Mouse (Mus musculus) hindbrain, embryonic 12.5 days (tissue): ENCODE measurements around the gene Art3. TPM values are rescaled to one million over a fixed set of nuclear protein-coding genes. Genes with fewer than 3 reads are reported as not detected.

Source experiments
- ATAC-seq: fragments of 200-750 bp; cut with Nextera tagmentation; 2 replicates; pipeline ENCODE4 v1.8.0; 2017; ENCODE audit warnings: moderate TSS enrichment; ENCODE audit not compliant: low FRiP score
- H3K27ac ChIP-seq: fragments of 300-500 bp; sonication (generic); 2 replicates; pipeline ENCODE4 v1.5.1; 2016; ENCODE audit warnings: mild to moderate bottlenecking
- H3K27me3 ChIP-seq: fragments of 300-500 bp; sonication (generic); 2 replicates; pipeline ENCODE4 v1.6.1; 2016; ENCODE audit warnings: mild to moderate bottlenecking
- H3K36me3 ChIP-seq: fragments of 300-500 bp; sonication (generic); 2 replicates; pipeline ENCODE4 v1.6.1; 2016; ENCODE audit warnings: mild to moderate bottlenecking
- H3K4me1 ChIP-seq: fragments of 300-500 bp; sonication (generic); 2 replicates; pipeline ENCODE4 v1.6.1; 2016
- H3K4me2 ChIP-seq: fragments of 300-500 bp; sonication (generic); replicated peaks from 2 replicates; pipeline ENCODE4 v1.6.1; 2016; ENCODE audit warnings: mild to moderate bottlenecking
- H3K4me3 ChIP-seq: fragments of 300-500 bp; sonication (generic); 2 replicates; pipeline ENCODE4 v1.5.1; 2016; ENCODE audit warnings: mild to moderate bottlenecking
- H3K9ac ChIP-seq: fragments of 300-500 bp; sonication (generic); 2 replicates; pipeline ENCODE4 v1.6.1; 2016; ENCODE audit warnings: mild to moderate bottlenecking, moderate library complexity
- H3K9me3 ChIP-seq: fragments of 300-500 bp; sonication (generic); replicated peaks from 2 replicates; pipeline ENCODE4 v1.6.1; 2016; ENCODE audit warnings: mild to moderate bottlenecking
- WGBS: fragments of 180-500 bp; shearing (Covaris S2); methylation state at CpG from one replicate; pipeline ENCODE4 v1.1.7; 2016; 5-methylcytosine and 5-hydroxymethylcytosine counted together
- polyA plus RNA-seq: library from polyadenylated mRNA; unstranded; fragments of >200 nt; fragmentation: Nextera tagmentation; extraction: Ambion mirVana; gene quantifications from 2 replicates; pipeline ENCODE4 v1.2.1, GENCODE M21; 2016

Gene Art3
- polyA plus RNA-seq, 1 experiment from 2014 or later: 5.0 TPM

- H3K9me3 ChIP-seq: no peaks in the 10 kb centered on the region
- WGBS: 52% methylated on average over 6 of the region's 6 CpGs
- peaks cover 12% of the 10 kb centered on the region for H3K27me3 ChIP-seq
- no peak overlapping the region for H3K4me2 ChIP-seq
- no peak overlapping the region for H3K4me3 ChIP-seq
- H3K36me3 ChIP-seq: no peaks in the 10 kb centered on the region
- H3K4me1 ChIP-seq: 0 out of 2 replicates have a peak, but pooled peaks cover 3% of the 10 kb centered on the region
- no peak for ATAC-seq
- no peak overlapping the region for H3K9ac ChIP-seq
- H3K27ac ChIP-seq: no peak overlapping the region
Observed at GRCm38 (mm10) chr5:92386643-92387042, 55.0 kb downstream of the Art3 start.

GRCm38 (mm10) chr5:92387433-92387832 lies 55.8 kb downstream of the Art3 start:
- Histone ChIP-seq H3K9ac (no peak overlapping the region), H3K27ac (no peak overlapping the region), H3K9me3 (no peaks in the 10 kb centered on the region), H3K4me3 (no peak overlapping the region), H3K4me1 (0 out of 2 replicates have a peak, but pooled peaks cover 3% of the 10 kb centered on the region), H3K27me3 (peaks cover 20% of the 10 kb centered on the region), H3K4me2 (no peak overlapping the region), H3K36me3 (no peaks in the 10 kb centered on the region)
- 72% methylated on average over 11 of the region's 11 CpGs for WGBS
- ATAC-seq: no peak

- H3K27ac ChIP-seq: no peak overlapping the region
- WGBS: 70% methylated on average over 2 of the region's 2 CpGs
- no peak overlapping the region for H3K4me2 ChIP-seq
- peaks cover 37% of the 10 kb centered on the region for H3K27me3 ChIP-seq
- no peaks in the 10 kb centered on the region for H3K9me3 ChIP-seq
- H3K9ac ChIP-seq: no peak overlapping the region
- H3K4me1 ChIP-seq: no peaks in the 10 kb centered on the region
- H3K4me3 ChIP-seq: no peak overlapping the region
- no peaks in the 10 kb centered on the region for H3K36me3 ChIP-seq
- ATAC-seq: no peak
Observed at GRCm38 (mm10) chr5:92389977-92390376, 58.4 kb downstream of the Art3 start.

GRCm38 (mm10) chr5:92390615-92391014 lies 59.0 kb downstream of the Art3 start:
- Histone ChIP-seq H3K4me3 (no peak overlapping the region), H3K9me3 (no peaks in the 10 kb centered on the region), H3K27me3 (peaks cover 37% of the 10 kb centered on the region), H3K9ac (no peak overlapping the region), H3K4me1 (no peaks in the 10 kb centered on the region), H3K4me2 (no peak overlapping the region), H3K36me3 (no peaks in the 10 kb centered on the region), H3K27ac (no peak overlapping the region)
- no peak for ATAC-seq
- 78% methylated on average over 8 of the region's 8 CpGs for WGBS

- peak overlapping the region; percentile 39 for H3K4me2 ChIP-seq
- no peak overlapping the region for H3K9ac ChIP-seq
- 45% methylated on average over 18 of the region's 18 CpGs for WGBS
- H3K36me3 ChIP-seq: no peaks in the 10 kb centered on the region
- peak overlapping the region; percentile 7; the same call in 1 of the 2 replicates for H3K4me3 ChIP-seq
- peaks cover 37% of the 10 kb centered on the region for H3K27me3 ChIP-seq
- no peaks in the 10 kb centered on the region for H3K4me1 ChIP-seq
- H3K9me3 ChIP-seq: no peaks in the 10 kb centered on the region
- ATAC-seq: no peak
- H3K27ac ChIP-seq: no peak overlapping the region
Observed at GRCm38 (mm10) chr5:92392542-92392941, 60.9 kb downstream of the Art3 start.

GRCm38 (mm10) chr5:92393863-92394262 lies 62.2 kb downstream of the Art3 start:
- no peak for ATAC-seq
- Histone ChIP-seq H3K36me3 (no peaks in the 10 kb centered on the region), H3K4me3 (no peak overlapping the region)

GRCm38 (mm10) chr5:92395764-92396163 lies 64.1 kb downstream of the Art3 start:
- Histone ChIP-seq H3K4me3 (no peak overlapping the region), H3K4me1 (no peaks in the 10 kb centered on the region), H3K27ac (no peak overlapping the region), H3K4me2 (no peak overlapping the region), H3K9me3 (no peaks in the 10 kb centered on the region), H3K36me3 (no peaks in the 10 kb centered on the region), H3K27me3 (peaks cover 33% of the 10 kb centered on the region), H3K9ac (no peak overlapping the region)
- ATAC-seq: no peak
- 87% methylated on average over 3 of the region's 3 CpGs for WGBS

More at GRCm38 (mm10) chr5:92393863-92394262, 62.2 kb downstream of the Art3 start:
- H3K4me2 ChIP-seq: no peak overlapping the region
- no peak overlapping the region for H3K9ac ChIP-seq
- no peaks in the 10 kb centered on the region for H3K4me1 ChIP-seq
- H3K27me3 ChIP-seq: peaks cover 37% of the 10 kb centered on the region
- no peaks in the 10 kb centered on the region for H3K9me3 ChIP-seq
- WGBS: 73% methylated on average over 10 of the region's 10 CpGs
- no peak overlapping the region for H3K27ac ChIP-seq

GRCm38 (mm10) chr5:92396476-92396875 lies 64.8 kb downstream of the Art3 start:
- no peaks in the 10 kb centered on the region for H3K9me3 ChIP-seq
- no peaks in the 10 kb centered on the region for H3K4me1 ChIP-seq
- H3K36me3 ChIP-seq: no peaks in the 10 kb centered on the region
- H3K9ac ChIP-seq: no peak overlapping the region
- H3K27me3 ChIP-seq: peaks cover 26% of the 10 kb centered on the region
- H3K4me3 ChIP-seq: no peak overlapping the region
- 88% methylated on average over 6 of the region's 6 CpGs for WGBS
- H3K4me2 ChIP-seq: no peak overlapping the region
- ATAC-seq: no peak
- no peak overlapping the region for H3K27ac ChIP-seq

- no peaks in the 10 kb centered on the region for H3K9me3 ChIP-seq
- no peak overlapping the region for H3K4me2 ChIP-seq
- no peak overlapping the region for H3K27ac ChIP-seq
- 0 out of 2 replicates have a peak, but pooled peaks cover 2% of the 10 kb centered on the region for H3K4me1 ChIP-seq
- WGBS: 27% methylated on average over 5 of the region's 5 CpGs
- H3K36me3 ChIP-seq: no peaks in the 10 kb centered on the region
- ATAC-seq: peak; percentile 87
- H3K4me3 ChIP-seq: no peak overlapping the region
- H3K27me3 ChIP-seq: peaks cover 10% of the 10 kb centered on the region
- H3K9ac ChIP-seq: no peak overlapping the region
Observed at GRCm38 (mm10) chr5:92398153-92398552, 66.5 kb downstream of the Art3 start.

- no peaks in the 10 kb centered on the region for H3K9me3 ChIP-seq
- ATAC-seq: no peak
- peaks cover 10% of the 10 kb centered on the region for H3K4me1 ChIP-seq
- no peaks in the 10 kb centered on the region for H3K36me3 ChIP-seq
- H3K27ac ChIP-seq: no peak overlapping the region
- no peaks in the 10 kb centered on the region for H3K27me3 ChIP-seq
- no peak overlapping the region for H3K4me2 ChIP-seq
- H3K4me3 ChIP-seq: no peak overlapping the region
- no peak overlapping the region for H3K9ac ChIP-seq
- 65% methylated on average over 9 of the region's 9 CpGs for WGBS
Observed at GRCm38 (mm10) chr5:92402816-92403215, 71.2 kb downstream of the Art3 start.

GRCm38 (mm10) chr5:92403562-92404399 lies 72.2 kb downstream of the Art3 start:
- no peak overlapping the region for H3K9ac ChIP-seq
- H3K9me3 ChIP-seq: no peaks in the 10 kb centered on the region
- ATAC-seq: peak; percentile 69; the same call in 1 of the 2 replicates
- no peaks in the 10 kb centered on the region for H3K27me3 ChIP-seq
- no peaks in the 10 kb centered on the region for H3K36me3 ChIP-seq
- H3K27ac ChIP-seq: no peak overlapping the region
- no peak overlapping the region for H3K4me2 ChIP-seq
- WGBS: 56% methylated on average over 10 of the region's 10 CpGs
- H3K4me3 ChIP-seq: no peak overlapping the region
- H3K4me1 ChIP-seq: peaks cover 10% of the 10 kb centered on the region

GRCm38 (mm10) chr5:92404400-92404678 lies 72.7 kb downstream of the Art3 start:
- H3K4me1 ChIP-seq: peaks cover 10% of the 10 kb centered on the region
- H3K9me3 ChIP-seq: no peaks in the 10 kb centered on the region
- H3K36me3 ChIP-seq: no peaks in the 10 kb centered on the region
- WGBS: 28% methylated on average over 2 of the region's 2 CpGs
- H3K27ac ChIP-seq: no peak overlapping the region
- H3K4me3 ChIP-seq: no peak overlapping the region
- ATAC-seq: no peak
- H3K9ac ChIP-seq: no peak overlapping the region
- no peak overlapping the region for H3K4me2 ChIP-seq
- no peaks in the 10 kb centered on the region for H3K27me3 ChIP-seq
